Mouse (Mus musculus) lung, embryonic 14.5 days (tissue): ENCODE measurements around the gene Tmprss4. TPM values are rescaled to one million over a fixed set of nuclear protein-coding genes. Genes with fewer than 3 reads are reported as not detected.

Experiments
- ATAC-seq: fragments of 200-750 bp; cut with Nextera tagmentation; 2 replicates; pipeline ENCODE4 v1.8.0; 2017; ENCODE audit warnings: mild to moderate bottlenecking, moderate TSS enrichment, moderate library complexity; ENCODE audit not compliant: insufficient read depth
- DNase-seq: peaks from one replicate; pipeline ENCODE4 v3.0.0-alpha.2; 2015
- H3K27ac ChIP-seq: fragments of 300-500 bp; sonication (generic); 2 replicates; pipeline ENCODE4 v1.5.1; 2014; ENCODE audit warnings: low read depth, mild to moderate bottlenecking, moderate library complexity
- H3K27me3 ChIP-seq: fragments of 300-500 bp; sonication (generic); 2 replicates; pipeline ENCODE4 v1.6.1; 2014; ENCODE audit warnings: low read length, control low read depth; ENCODE audit not compliant: insufficient read depth
- H3K36me3 ChIP-seq: fragments of 300-500 bp; sonication (generic); 2 replicates; pipeline ENCODE4 v1.6.1; 2014; ENCODE audit warnings: control low read depth; ENCODE audit not compliant: insufficient read depth
- H3K4me1 ChIP-seq: fragments of 300-500 bp; sonication (generic); 2 replicates; pipeline ENCODE4 v1.6.1; 2014; ENCODE audit warnings: antibody characterized with exemption, control low read depth; ENCODE audit not compliant: insufficient read depth
- H3K4me2 ChIP-seq: fragments of 300-500 bp; sonication (generic); 2 replicates; pipeline ENCODE4 v1.6.1; 2014; ENCODE audit warnings: mild to moderate bottlenecking
- H3K4me3 ChIP-seq: fragments of 300-500 bp; sonication (generic); 2 replicates; pipeline ENCODE4 v1.5.1; 2014; ENCODE audit warnings: low read depth, low read length
- H3K9ac ChIP-seq: fragments of 300-500 bp; sonication (generic); 2 replicates; pipeline ENCODE4 v1.6.1; 2014
- H3K9me3 ChIP-seq: fragments of 300-500 bp; sonication (generic); 2 replicates; pipeline ENCODE4 v1.6.1; 2016; ENCODE audit warnings: low read depth, low read length, control low read depth
- CTCF ChIP-seq: IDR thresholded peaks from 2 replicates; pipeline ENCODE4 v1.5.1; 2016; ENCODE audit warnings: antibody characterized with exemption, low read depth
- whole genome bisulfite sequencing: fragments of 180-500 bp; shearing (Covaris S2); extraction: QIAGEN DNeasy Blood & Tissue Kit; methylation state at CpG from one replicate; pipeline ENCODE4 v1.1.7; 2014; 5-methylcytosine and 5-hydroxymethylcytosine counted together
- polyA plus RNA-seq: library from polyadenylated mRNA; unstranded; fragments of >200 nt; fragmentation: Nextera tagmentation; extraction: Ambion mirVana; gene quantifications from 2 replicates; pipeline ENCODE4 v1.2.1, GENCODE M21; 2014

The Tmprss4 gene
- polyA plus RNA-seq, 1 experiment from 2014 or later, result 0.54 TPM

DNA sequence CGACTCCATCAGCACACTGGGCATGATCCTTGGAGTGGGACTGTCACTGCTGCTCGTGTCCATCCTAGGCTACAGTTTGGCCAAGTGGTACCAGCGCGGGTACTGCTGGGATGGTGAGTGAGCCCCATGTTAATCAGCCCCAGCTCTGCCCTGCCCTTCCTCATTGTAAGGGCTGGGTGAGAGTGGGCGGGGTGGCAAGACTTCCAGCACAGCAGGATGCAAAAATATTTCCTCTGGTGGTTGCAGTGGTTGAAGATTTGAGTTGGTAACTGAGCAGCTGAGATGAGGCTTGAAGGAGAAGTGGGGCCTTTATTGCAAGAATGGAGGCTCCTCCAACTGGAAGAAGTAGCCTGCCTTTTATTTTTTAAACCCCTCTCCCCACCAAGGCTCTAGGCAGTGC lies 37.5 kb upstream of the Tmprss4 start:
- H3K27me3 ChIP-seq, result no peaks in the 10 kb centered on the region
- no peak overlapping the region for H3K9ac ChIP-seq
- ATAC-seq, result no peak
- H3K27ac ChIP-seq, result no peak overlapping the region
- WGBS, result 61% methylated on average over 5 of the region's 5 CpGs
- DNase-seq, result no peak
- H3K36me3 ChIP-seq, result no peaks in the 10 kb centered on the region
- no peak overlapping the region for H3K4me3 ChIP-seq
- no peaks in the 10 kb centered on the region for H3K9me3 ChIP-seq
- no peak overlapping the region for H3K4me2 ChIP-seq
- H3K4me1 ChIP-seq, result no peaks in the 10 kb centered on the region
- TF ChIP-seq CTCF, result no peak

DNA sequence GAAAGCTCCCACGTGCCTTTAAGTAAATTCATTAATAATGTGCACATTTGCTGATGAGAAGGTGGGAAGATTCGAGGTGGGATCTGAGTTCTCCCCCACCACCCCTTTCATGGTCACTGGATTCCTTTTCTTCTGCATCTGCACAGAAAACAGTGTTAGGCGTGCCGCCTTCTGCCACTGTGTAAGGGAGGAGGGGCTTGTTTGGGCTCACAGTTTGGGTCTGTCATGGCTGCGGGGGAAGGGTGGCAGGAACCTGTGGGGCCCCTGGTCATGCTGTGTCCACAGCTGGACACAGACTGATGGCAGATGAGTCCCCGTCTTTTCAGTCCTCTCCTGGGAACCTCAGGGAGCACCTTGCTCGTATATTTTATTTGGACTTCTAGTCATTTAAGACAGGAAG lies 32.9 kb upstream of the Tmprss4 start:
- no peak for ATAC-seq
- H3K36me3 ChIP-seq, result no peaks in the 10 kb centered on the region
- DNase-seq, result no peak
- no peak overlapping the region for H3K27ac ChIP-seq
- H3K9ac ChIP-seq, result no peak overlapping the region
- H3K4me1 ChIP-seq, result no peaks in the 10 kb centered on the region
- no peaks in the 10 kb centered on the region for H3K9me3 ChIP-seq
- no peaks in the 10 kb centered on the region for H3K27me3 ChIP-seq
- H3K4me2 ChIP-seq, result no peak overlapping the region
- no peak overlapping the region for H3K4me3 ChIP-seq
- TF ChIP-seq CTCF, result no peak
- 37% methylated on average over 7 of the region's 7 CpGs for WGBS

DNA sequence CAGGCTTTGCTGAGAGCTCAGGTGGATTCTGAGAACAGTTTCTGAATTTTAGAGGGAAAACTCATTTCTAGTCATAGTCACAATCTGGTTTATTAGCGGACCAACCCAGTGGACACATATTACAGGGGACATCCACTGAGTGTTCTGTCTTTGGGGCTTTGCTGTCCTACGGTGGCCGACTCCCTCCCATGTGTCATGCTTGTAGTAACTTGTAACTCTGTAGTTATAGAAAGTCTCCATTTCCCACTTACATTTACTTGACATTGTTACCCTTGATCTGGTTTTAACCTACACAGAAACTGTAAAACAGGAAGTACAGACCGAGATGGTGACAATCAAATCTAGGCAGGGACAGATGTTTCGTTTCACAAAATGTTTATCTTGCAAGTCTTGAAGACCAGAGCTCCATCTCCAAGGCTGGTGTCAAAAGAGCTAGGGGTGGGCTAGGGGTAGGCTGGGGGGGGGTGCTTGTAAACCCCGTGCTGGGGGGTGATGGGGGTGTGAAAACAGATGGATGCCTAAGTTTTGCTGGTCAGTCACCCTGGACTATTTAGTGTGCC lies 31.9 kb upstream of the Tmprss4 start:
- DNase-seq, result peak; percentile 73
- Histone ChIP-seq H3K9ac (no peak overlapping the region), H3K4me3 (no peak overlapping the region), H3K4me1 (no peaks in the 10 kb centered on the region), H3K36me3 (no peaks in the 10 kb centered on the region), H3K4me2 (no peak overlapping the region), H3K27me3 (no peaks in the 10 kb centered on the region), H3K27ac (no peak overlapping the region), H3K9me3 (no peaks in the 10 kb centered on the region)
- no peak for TF ChIP-seq CTCF
- ATAC-seq, result peak; percentile 31; the same call in 1 of the 2 replicates
- 34% methylated on average over 6 of the region's 6 CpGs for WGBS

DNA sequence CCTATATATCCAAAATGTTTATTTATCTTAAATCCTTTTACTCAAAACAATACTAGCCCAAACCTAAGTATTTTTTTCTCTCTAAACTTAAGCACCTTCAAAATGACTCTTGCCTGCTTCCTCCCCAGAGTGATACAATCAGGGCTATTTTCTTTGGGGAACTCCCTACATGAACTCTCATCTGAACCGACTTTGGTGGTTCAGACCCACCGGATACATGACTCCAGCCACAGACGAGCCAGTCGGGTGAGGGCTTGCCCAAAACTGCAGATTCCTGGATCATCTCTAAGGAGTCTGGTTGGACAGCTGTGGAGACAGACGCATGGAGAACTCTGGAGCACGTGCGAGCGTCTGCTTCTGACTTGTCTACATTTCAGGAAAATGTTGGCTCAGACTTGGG lies 25.5 kb upstream of the Tmprss4 start:
- Histone ChIP-seq H3K4me3 (no peak overlapping the region), H3K4me2 (no peak overlapping the region), H3K27ac (no peak overlapping the region), H3K9me3 (no peaks in the 10 kb centered on the region), H3K27me3 (no peaks in the 10 kb centered on the region), H3K36me3 (no peaks in the 10 kb centered on the region), H3K4me1 (no peaks in the 10 kb centered on the region), H3K9ac (no peak overlapping the region)
- ATAC-seq (no peak), DNase-seq (no peak)
- 68% methylated on average over 8 of the region's 8 CpGs for WGBS
- no peak for TF ChIP-seq CTCF

DNA sequence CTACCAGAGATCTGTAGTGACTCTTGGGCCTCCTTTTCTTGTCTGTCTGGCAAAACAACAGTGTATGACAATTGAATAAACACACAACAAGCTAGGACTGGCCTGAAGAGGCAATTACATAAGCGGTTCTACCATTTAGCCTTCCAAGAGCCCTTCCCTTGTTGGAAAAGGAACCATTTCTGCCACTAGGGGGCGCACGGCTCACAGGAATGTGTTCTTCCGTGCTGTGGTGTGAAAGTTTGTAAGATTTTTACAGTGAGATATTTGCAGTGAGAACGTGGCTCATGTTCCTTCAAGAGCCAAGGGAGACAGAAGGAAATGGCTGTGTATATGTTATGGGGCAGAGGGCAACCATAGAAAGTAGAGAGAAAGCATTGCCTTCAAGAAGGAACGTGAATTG lies 17.7 kb upstream of the Tmprss4 start:
- 7% methylated on average over 6 of the region's 6 CpGs for WGBS
- Histone ChIP-seq H3K4me3 (no peak overlapping the region), H3K4me1 (no peaks in the 10 kb centered on the region), H3K9me3 (no peaks in the 10 kb centered on the region), H3K9ac (no peak overlapping the region), H3K36me3 (no peaks in the 10 kb centered on the region), H3K27me3 (no peaks in the 10 kb centered on the region), H3K27ac (no peak overlapping the region), H3K4me2 (no peak overlapping the region)
- DNase-seq (peak; percentile 97), ATAC-seq (0 out of 2 replicates have a peak, but pooled peaks have one; percentile 69)
- TF ChIP-seq CTCF, result peak; percentile 99

DNA sequence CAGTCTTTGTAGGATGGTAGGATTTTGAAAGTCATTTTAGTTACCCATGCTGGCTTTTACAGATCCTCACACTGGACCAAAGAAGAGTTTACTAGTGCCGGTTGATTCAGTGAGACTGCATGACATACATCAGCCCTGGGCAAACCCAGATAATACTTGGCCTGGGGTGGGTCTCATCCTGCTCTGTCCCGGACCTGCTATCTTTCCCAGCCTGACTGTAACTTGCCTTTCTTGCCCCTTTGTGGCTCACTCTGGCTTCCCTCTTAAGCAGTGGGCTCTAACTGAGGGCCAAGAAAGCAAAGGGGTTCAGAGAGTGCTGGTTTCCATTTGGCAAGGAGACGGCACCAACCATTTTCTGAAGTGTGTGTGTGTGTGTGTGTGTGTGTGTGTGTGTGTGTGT lies 15.8 kb upstream of the Tmprss4 start:
- Histone ChIP-seq H3K4me2 (no peak overlapping the region), H3K9ac (no peak overlapping the region), H3K4me3 (no peak overlapping the region), H3K27me3 (no peaks in the 10 kb centered on the region), H3K27ac (no peak overlapping the region), H3K4me1 (no peaks in the 10 kb centered on the region), H3K36me3 (no peaks in the 10 kb centered on the region), H3K9me3 (no peaks in the 10 kb centered on the region)
- no peak for ATAC-seq
- no peak for TF ChIP-seq CTCF
- WGBS, result 78% methylated on average over 3 of the region's 3 CpGs
- no peak for DNase-seq

DNA sequence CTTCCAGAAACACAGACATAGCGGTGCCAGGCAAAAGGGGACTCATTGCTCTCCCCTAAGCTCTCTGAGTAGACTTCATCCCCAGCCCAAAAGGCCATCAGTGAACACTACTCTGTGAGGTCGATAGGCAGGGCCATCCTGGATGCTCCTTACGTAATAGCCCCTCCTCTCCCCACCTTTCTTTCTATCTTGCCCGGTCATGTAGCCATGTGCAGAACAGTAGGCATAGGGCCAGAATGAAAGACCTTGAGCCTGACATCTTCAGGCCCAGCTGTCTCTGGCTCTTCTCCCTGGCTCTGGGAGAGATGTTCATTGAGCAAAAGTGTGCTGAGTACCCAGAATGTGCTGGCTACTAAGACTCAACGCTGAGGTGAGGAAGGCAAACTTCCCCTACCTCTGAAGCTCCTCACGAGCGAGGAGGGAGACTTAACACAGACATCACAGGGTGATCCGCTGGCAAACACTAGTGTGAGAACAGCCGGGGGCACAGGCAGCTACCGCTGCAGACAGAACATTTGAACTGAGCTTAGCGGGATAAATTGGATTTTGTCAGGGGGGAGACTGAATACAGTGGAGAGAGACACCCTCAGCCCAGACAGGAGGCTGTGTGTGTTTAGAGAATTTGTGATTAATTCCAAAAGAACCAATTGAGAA lies 11.8 kb upstream of the Tmprss4 start:
- H3K4me3 ChIP-seq, result no peak overlapping the region
- 35% methylated on average over 11 of the region's 11 CpGs for WGBS
- H3K9ac ChIP-seq, result no peak overlapping the region
- H3K27me3 ChIP-seq, result no peaks in the 10 kb centered on the region
- TF ChIP-seq CTCF, result no peak
- no peak for DNase-seq
- H3K4me2 ChIP-seq, result no peak overlapping the region
- no peaks in the 10 kb centered on the region for H3K9me3 ChIP-seq
- H3K36me3 ChIP-seq, result no peaks in the 10 kb centered on the region
- H3K27ac ChIP-seq, result no peak overlapping the region
- ATAC-seq, result no peak
- H3K4me1 ChIP-seq, result no peaks in the 10 kb centered on the region
